ENCODE assay signal across 10 mouse cellular contexts in the genomic region with DNA sequence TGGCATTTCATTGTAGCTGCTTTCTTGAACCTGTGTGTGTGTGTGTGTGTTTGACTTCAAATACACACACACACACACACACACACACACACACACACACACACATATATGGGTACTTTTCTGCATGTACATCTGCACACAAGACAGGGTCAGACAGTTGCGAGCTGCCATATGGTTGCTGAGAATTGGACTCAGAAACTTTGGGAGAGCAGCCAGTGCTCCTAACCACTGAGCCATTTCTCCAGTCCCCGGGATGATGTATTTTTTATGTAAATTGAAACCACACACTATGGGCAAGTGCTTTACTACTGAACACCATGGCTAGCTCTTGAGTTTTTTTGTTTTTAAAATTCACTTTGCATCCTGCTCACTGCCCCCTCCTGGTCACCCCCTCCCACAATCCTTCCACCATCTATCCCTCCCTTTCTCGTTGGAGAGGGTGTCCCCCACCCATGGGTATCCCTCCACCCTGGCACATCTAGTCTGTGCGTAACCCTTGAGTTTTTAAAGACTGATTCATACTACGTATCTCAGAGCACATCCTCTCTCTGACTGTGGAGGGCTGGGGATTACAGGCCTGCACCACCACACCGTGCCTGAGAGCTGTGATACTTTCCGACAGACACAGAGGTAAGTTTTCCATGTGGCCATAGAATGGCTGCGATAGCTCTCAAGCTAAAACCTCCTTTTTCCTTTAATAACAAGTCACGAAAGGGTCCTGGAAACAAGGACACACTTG.
DNase-seq lines count a peak whose midpoint lies in the region; ATAC-seq and TF ChIP-seq lines count a peak whose summit lies in the region.
"Had no signal": no experiment of that assay in that cellular context is flagged by ENCODE, and none has a peak within 500 bp of the region (broad histone marks: within the 10 kb centered on the region; RNA-seq: fewer than 3 reads in every experiment).

No protein-coding gene starts in this region.

- WGBS in cerebellum, adult 2 months, result 43% methylated on average over 9 of the region's 9 CpGs
- 62% methylated on average over 9 of the region's 9 CpGs for WGBS in limb, embryonic 14.5 days
- 62% methylated on average over 9 of the region's 9 CpGs for WGBS in olfactory bulb, adult 2 months

- DNase-seq in cerebellum, adult 2 months, result peak in 1 of 2 experiments; percentile 38
- no peak for DNase-seq in cerebellum, adult 11-12 months
- DNase-seq in layer of hippocampus, adult 2 months (ENCODE audit: low spot score in 2 of 2), result no peak
- no peak for DNase-seq in layer of hippocampus, postnatal 36 days
- peak; percentile 29 for DNase-seq in limb, embryonic 14.5 days (ENCODE audit: low spot score)
- no peak for DNase-seq in urinary bladder, postnatal 25 days (ENCODE audit: low spot score)
- DNase-seq in heart, adult 18-20 months, result no peak

- no peak for ATAC-seq in limb, embryonic 14.5 days (ENCODE audit: low FRiP score, low read depth)

- H3K36me3 ChIP-seq in limb, embryonic 14.5 days (ENCODE audit: control insufficient read depth, insufficient read depth, low read length), result no peaks in the 10 kb centered on the region
- H3K36me3 ChIP-seq: liver, embryonic 15.5 days had no signal

- H3K27me3 ChIP-seq in cerebellum, adult 2 months (ENCODE audit: control insufficient read depth, insufficient read depth, low read length), result no peaks in the 10 kb centered on the region
- H3K27me3 ChIP-seq in limb, embryonic 14.5 days (ENCODE audit: control insufficient read depth, insufficient read depth, low read length), result no peaks in the 10 kb centered on the region
- H3K27me3 ChIP-seq: liver, embryonic 15.5 days had no signal

- H3K4me1 ChIP-seq in cerebellum, adult 2 months (ENCODE audit: control insufficient read depth, insufficient read depth, low read length), result peaks cover 20% of the 10 kb centered on the region
- peaks cover 15% of the 10 kb centered on the region for H3K4me1 ChIP-seq in limb, embryonic 14.5 days (ENCODE audit: control insufficient read depth, insufficient read depth, low read length)
- H3K4me1 ChIP-seq in olfactory bulb, adult 2 months (ENCODE audit: control insufficient read depth, insufficient read depth, low read length), result peaks cover 6% of the 10 kb centered on the region; the same call in 1 of the 2 replicates
- H3K4me1 ChIP-seq: liver, embryonic 15.5 days had no signal

- H3K9ac ChIP-seq in limb, embryonic 14.5 days (ENCODE audit: low read depth, low read length, severe bottlenecking), result no peak overlapping the region
- H3K9ac ChIP-seq: liver, embryonic 15.5 days had no signal

- H3K4me3 ChIP-seq in cerebellum, adult 2 months (replicated peaks; ENCODE audit: insufficient read depth, low read depth, low read length), result no peak overlapping the region
- no peak overlapping the region for H3K4me3 ChIP-seq in layer of hippocampus, adult 2 months
- H3K4me3 ChIP-seq in limb, embryonic 14.5 days (replicated peaks; ENCODE audit: low read length), result no peak overlapping the region
- no peak overlapping the region for H3K4me3 ChIP-seq in olfactory bulb, adult 2 months (ENCODE audit: insufficient read depth, low read depth, low read length)
- H3K4me3 ChIP-seq: liver, embryonic 15.5 days had no signal

- TF ChIP-seq POLR2A in cerebellum, adult 2 months (IDR thresholded peaks at IDR 0.05; ENCODE audit: borderline replicate concordance, insufficient read depth, low read length), result no peak
- no peak for TF ChIP-seq POLR2A in limb, embryonic 14.5 days (IDR thresholded peaks at IDR 0.05; ENCODE audit: borderline replicate concordance, extremely low read depth, insufficient read depth, insufficient read length)
- no peak for TF ChIP-seq POLR2A in olfactory bulb, adult 2 months (IDR thresholded peaks at IDR 0.05; ENCODE audit: insufficient read depth, low read depth, low read length)

- peak overlapping the region; percentile 21; the same call in 1 of the 2 replicates for H3K27ac ChIP-seq in cerebellum, adult 2 months (ENCODE audit: insufficient read depth, low read length)
- H3K27ac ChIP-seq in layer of hippocampus, adult 2 months, result peak overlapping the region; percentile 83
- H3K27ac ChIP-seq in limb, embryonic 14.5 days (replicated peaks; ENCODE audit: low read depth, low read length), result 0 out of 2 replicates have a peak overlapping the region, but pooled peaks have one; percentile 19
- H3K27ac ChIP-seq in olfactory bulb, adult 2 months (ENCODE audit: insufficient read depth, low read depth, low read length), result peak overlapping the region; percentile 25; the same call in 1 of the 2 replicates
- H3K27ac ChIP-seq: kidney, postnatal 0 days; liver, embryonic 15.5 days had no signal

- TF ChIP-seq CTCF in cerebellum, adult 2 months (IDR thresholded peaks at IDR 0.05; ENCODE audit: borderline replicate concordance, insufficient read depth, low read depth, low read length), result no peak
- TF ChIP-seq CTCF in layer of hippocampus, adult 2 months (conservative IDR thresholded peaks at IDR 0.05), result no peak
- no peak for TF ChIP-seq CTCF in olfactory bulb, adult 2 months (IDR thresholded peaks at IDR 0.05; ENCODE audit: insufficient read depth, low read depth, low read length)

- no peaks in the 10 kb centered on the region for H3K9me3 ChIP-seq in limb, embryonic 14.5 days (ENCODE audit: control insufficient read depth, low read length)
- H3K9me3 ChIP-seq: liver, embryonic 15.5 days had no signal

- H3K4me2 ChIP-seq in limb, embryonic 14.5 days (replicated peaks; ENCODE audit: low read depth, low read length, severe bottlenecking), result no peak overlapping the region
- H3K4me2 ChIP-seq: liver, embryonic 15.5 days had no signal

Comparison
In these comparisons a context has a peak if more than half of its experiments do, and no peak if none do; other contexts are left out.
1. H3K27ac ChIP-seq: peak in every context shown above with its lines; median percentile 83 in layer of hippocampus, adult 2 months; 25 in olfactory bulb, adult 2 months; 21 in cerebellum, adult 2 months; 19 in limb, embryonic 14.5 days.